Mouse (Mus musculus): Measurements from ENCODE around the gene Tgfbi.

Gene Tgfbi

GRCm38 (mm10) chr13:56683306-56683705 lies 74.0 kb downstream of the Tgfbi start:
- in situ Hi-C loops (cut with MboI, MseI), result no loop called here

Measured in T-helper 1 cell (primary cell).